Mouse (Mus musculus): Measurements from ENCODE around the gene Wdr64. TPM values are rescaled to one million over a fixed set of nuclear protein-coding genes. Genes with fewer than 3 reads are reported as not detected.

Wdr64 gene
- total and polyA plus RNA-seq, 2 experiments from 2014 or later, result not detected

DNA sequence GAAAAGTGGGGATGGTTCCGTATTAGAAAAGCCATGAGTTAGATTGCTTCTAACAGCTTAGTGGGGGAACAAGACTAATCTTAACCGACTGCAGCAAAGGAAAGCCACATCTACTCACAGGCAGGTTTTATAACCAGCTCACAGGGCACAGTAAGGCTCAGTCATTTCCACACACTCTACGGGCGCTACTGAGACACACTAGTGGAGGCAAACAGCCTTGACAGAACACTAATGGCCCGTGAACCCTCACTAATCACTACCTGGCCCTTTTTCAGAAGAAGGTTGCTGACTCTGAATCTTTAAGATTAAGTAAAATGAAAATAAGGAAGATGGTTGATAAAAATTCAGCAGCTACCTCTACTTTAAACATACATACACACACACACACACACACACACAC is 9.2 kb downstream of the Wdr64 start:
- H3K27me3 ChIP-seq (ENCODE audit: insufficient read depth, low read length), result no peaks in the 10 kb centered on the region
- H3K4me1 ChIP-seq (ENCODE audit: insufficient read depth, low read length), result no peaks in the 10 kb centered on the region
- no peak for DNase-seq (ENCODE audit: low spot score)
- no peak overlapping the region for H3K4me3 ChIP-seq (ENCODE audit: low read depth, low read length)
- H3K9me3 ChIP-seq (ENCODE audit: low read length), result no peaks in the 10 kb centered on the region
- H3K4me2 ChIP-seq (ENCODE audit: low read depth, low read length, poor library complexity, severe bottlenecking), result no peak overlapping the region
- no peak for ATAC-seq (ENCODE audit: low FRiP score)
- no peaks in the 10 kb centered on the region for H3K36me3 ChIP-seq (ENCODE audit: insufficient read depth, low read length)
- no peak overlapping the region for H3K9ac ChIP-seq (replicated peaks; ENCODE audit: low read length, poor library complexity, severe bottlenecking)
- no peak overlapping the region for H3K27ac ChIP-seq (ENCODE audit: low read depth, low read length)
- 71% methylated on average over 5 of the region's 5 CpGs for WGBS
- TF ChIP-seq CTCF (IDR thresholded peaks at IDR 0.05), result no peak

DNA sequence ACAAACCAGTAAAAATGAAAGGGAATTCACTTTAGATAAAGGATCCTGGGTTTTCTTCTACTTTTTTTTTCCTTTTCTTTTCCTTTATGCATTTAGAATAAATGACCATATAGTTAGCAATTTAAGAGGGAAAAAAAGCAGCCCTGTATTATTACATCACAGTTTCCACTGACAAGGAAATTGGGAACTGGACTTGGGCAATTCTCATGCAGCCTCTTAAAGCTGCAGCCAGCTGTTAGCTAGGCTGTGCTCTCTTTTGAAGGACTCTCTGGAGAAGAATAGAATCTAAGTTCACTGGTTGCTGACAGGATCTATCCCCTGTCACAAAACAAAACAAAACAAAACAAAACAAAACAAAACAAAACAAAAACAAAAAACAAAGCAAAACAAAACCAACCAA is 9.6 kb downstream of the Wdr64 start:
- no peak for TF ChIP-seq CTCF (IDR thresholded peaks at IDR 0.05)
- Histone ChIP-seq H3K9me3 (ENCODE audit: low read length) (no peaks in the 10 kb centered on the region), H3K27ac (ENCODE audit: low read depth, low read length) (no peak overlapping the region), H3K4me1 (ENCODE audit: insufficient read depth, low read length) (no peaks in the 10 kb centered on the region), H3K4me2 (ENCODE audit: low read depth, low read length, poor library complexity, severe bottlenecking) (no peak overlapping the region), H3K9ac (replicated peaks; ENCODE audit: low read length, poor library complexity, severe bottlenecking) (no peak overlapping the region), H3K36me3 (ENCODE audit: insufficient read depth, low read length) (no peaks in the 10 kb centered on the region), H3K27me3 (ENCODE audit: insufficient read depth, low read length) (no peaks in the 10 kb centered on the region), H3K4me3 (ENCODE audit: low read depth, low read length) (no peak overlapping the region)
- DNase-seq (ENCODE audit: low spot score) (no peak), ATAC-seq (ENCODE audit: low FRiP score) (no peak)

DNA sequence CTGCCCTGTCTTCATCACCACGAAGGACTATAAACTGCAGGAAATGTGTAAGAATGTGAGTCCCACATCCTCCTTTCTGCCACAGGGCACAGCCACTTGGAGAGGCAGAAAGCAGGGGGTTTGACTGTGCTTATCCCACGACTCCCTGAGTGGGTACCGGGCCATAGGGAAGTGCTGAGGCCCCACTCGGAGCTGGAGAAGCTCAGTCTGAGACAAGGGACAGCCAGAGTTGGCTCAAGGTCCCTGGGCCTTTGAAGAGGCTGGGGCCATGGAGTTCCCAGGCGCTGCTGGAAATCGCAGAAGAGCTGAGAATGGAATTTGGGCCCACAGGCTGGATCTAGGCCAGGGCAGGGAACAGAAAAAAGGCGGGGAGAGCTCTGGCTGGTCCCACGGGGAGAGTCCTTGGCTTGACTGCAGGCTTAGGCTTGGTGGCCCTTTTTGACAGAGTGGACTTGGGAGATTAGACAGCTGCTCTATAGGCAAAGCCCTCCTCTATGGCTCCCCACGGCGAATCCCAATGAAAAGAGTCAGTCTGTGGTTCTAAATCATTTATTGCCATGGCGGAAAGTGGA is 14.0 kb downstream of the Wdr64 start:
- Histone ChIP-seq H3K4me3 (ENCODE audit: low read depth, low read length) (no peak overlapping the region), H3K4me2 (ENCODE audit: low read depth, low read length, poor library complexity, severe bottlenecking) (no peak overlapping the region), H3K36me3 (ENCODE audit: insufficient read depth, low read length) (no peaks in the 10 kb centered on the region), H3K9me3 (ENCODE audit: low read length) (no peaks in the 10 kb centered on the region), H3K27me3 (ENCODE audit: insufficient read depth, low read length) (no peaks in the 10 kb centered on the region), H3K9ac (replicated peaks; ENCODE audit: low read length, poor library complexity, severe bottlenecking) (no peak overlapping the region), H3K4me1 (ENCODE audit: insufficient read depth, low read length) (no peaks in the 10 kb centered on the region), H3K27ac (ENCODE audit: low read depth, low read length) (no peak overlapping the region)
- WGBS, result 71% methylated on average over 11 of the region's 11 CpGs
- DNase-seq (ENCODE audit: low spot score) (no peak), ATAC-seq (ENCODE audit: low FRiP score) (no peak)
- TF ChIP-seq CTCF (IDR thresholded peaks at IDR 0.05), result no peak

DNA sequence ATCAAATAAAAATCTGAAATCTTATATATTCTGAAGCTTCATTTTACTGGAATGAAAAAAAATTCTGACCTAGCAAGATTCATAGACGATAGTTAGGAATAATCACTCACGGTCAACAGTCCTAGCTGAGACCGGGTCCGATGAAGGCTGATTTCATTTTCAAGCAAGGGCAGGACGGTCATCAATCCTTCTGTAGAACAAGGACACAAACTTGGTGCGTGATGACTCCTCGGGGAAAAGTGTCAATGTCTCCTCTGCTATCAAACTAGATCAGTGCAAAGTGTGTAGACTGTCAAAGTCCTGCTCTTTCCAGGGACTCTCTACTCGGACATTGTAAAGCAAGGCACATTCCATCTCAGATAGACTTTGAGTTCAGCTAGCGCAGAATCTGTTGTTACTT is 18.4 kb downstream of the Wdr64 start:
- DNase-seq (ENCODE audit: low spot score) (no peak), ATAC-seq (ENCODE audit: low FRiP score) (no peak)
- no peak overlapping the region for H3K4me3 ChIP-seq (ENCODE audit: low read depth, low read length)

DNA sequence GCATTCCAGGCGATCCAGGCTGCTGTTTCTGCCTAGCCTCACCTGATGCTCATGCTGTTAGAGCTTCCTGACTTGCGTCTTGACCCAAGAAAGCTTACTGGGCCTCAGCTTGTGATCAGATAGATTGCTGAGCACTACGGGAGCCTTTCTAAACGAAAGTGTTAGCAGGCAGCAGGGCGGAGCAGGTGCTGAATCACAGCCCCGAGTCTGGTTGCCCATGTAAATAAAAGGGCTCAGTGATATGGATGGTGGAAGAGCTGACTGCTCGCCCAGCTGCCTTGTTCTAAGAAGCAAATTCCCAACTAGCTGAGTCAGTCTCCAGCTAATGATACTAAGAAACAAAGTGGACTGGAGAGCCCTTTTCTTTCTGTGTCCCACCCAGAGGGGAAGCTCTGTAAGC is 27.4 kb downstream of the Wdr64 start:
- no peak overlapping the region for H3K9ac ChIP-seq (replicated peaks; ENCODE audit: low read length, poor library complexity, severe bottlenecking)
- no peaks in the 10 kb centered on the region for H3K36me3 ChIP-seq (ENCODE audit: insufficient read depth, low read length)
- H3K4me1 ChIP-seq (ENCODE audit: insufficient read depth, low read length), result no peaks in the 10 kb centered on the region
- no peak overlapping the region for H3K27ac ChIP-seq (ENCODE audit: low read depth, low read length)
- no peak for ATAC-seq (ENCODE audit: low FRiP score)
- H3K4me2 ChIP-seq (ENCODE audit: low read depth, low read length, poor library complexity, severe bottlenecking), result no peak overlapping the region
- H3K27me3 ChIP-seq (ENCODE audit: insufficient read depth, low read length), result no peaks in the 10 kb centered on the region
- 48% methylated on average over 7 of the region's 7 CpGs for WGBS
- H3K4me3 ChIP-seq (ENCODE audit: low read depth, low read length), result no peak overlapping the region
- no peak for TF ChIP-seq CTCF (IDR thresholded peaks at IDR 0.05)
- DNase-seq (ENCODE audit: low spot score), result no peak
- H3K9me3 ChIP-seq (ENCODE audit: low read length), result no peaks in the 10 kb centered on the region

More for the DNA sequence above, 18.4 kb downstream of the Wdr64 start:
- H3K4me1 ChIP-seq (ENCODE audit: insufficient read depth, low read length), result no peaks in the 10 kb centered on the region
- H3K4me2 ChIP-seq (ENCODE audit: low read depth, low read length, poor library complexity, severe bottlenecking), result no peak overlapping the region
- H3K36me3 ChIP-seq (ENCODE audit: insufficient read depth, low read length), result no peaks in the 10 kb centered on the region
- 95% methylated on average over 9 of the region's 9 CpGs for WGBS
- TF ChIP-seq CTCF (IDR thresholded peaks at IDR 0.05), result no peak
- no peak overlapping the region for H3K27ac ChIP-seq (ENCODE audit: low read depth, low read length)
- H3K9me3 ChIP-seq (ENCODE audit: low read length), result no peaks in the 10 kb centered on the region
- no peak overlapping the region for H3K9ac ChIP-seq (replicated peaks; ENCODE audit: low read length, poor library complexity, severe bottlenecking)
- H3K27me3 ChIP-seq (ENCODE audit: insufficient read depth, low read length), result no peaks in the 10 kb centered on the region

DNA sequence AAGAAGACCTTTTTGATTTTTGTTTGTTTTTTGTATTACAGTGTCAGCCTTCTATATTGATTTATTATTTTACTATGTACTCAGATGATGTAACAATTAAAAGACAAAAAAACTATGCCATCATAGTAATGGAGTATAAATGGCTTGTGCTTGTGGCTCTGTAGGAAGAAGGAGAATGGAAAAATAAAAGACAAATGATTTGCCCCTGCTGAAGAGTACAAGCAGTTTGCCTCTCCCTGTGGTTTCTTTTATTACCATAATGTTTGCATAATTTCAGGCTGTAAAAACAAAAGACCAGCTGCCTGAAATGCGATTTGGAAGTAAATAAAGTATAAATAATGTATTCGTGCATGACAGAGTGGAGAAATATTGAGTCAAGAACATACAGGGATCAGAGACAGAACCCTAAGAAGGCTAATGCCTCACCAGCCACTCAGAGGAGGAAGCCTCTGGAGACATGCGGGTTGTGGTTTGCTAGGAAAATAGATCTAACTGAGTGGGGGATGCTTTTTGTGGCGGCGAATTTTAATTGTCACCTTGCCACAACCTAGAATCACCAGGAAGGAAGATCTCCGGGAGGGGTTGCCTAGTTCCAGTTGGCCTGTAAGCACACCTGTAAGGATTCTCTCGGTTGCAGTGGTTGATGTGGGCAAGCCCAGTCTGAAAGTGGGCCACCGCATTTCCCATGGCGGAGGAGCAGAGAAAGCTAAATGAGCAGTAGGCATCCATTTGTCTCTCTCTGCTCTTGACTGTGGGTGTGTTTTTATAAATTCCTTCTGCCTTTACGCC is 56.4 kb downstream of the Wdr64 start:
- DNase-seq (ENCODE audit: low spot score), result no peak
- ATAC-seq (ENCODE audit: low FRiP score), result no peak

More for the DNA sequence above, 56.4 kb downstream of the Wdr64 start:
- H3K36me3 ChIP-seq (ENCODE audit: insufficient read depth, low read length), result no peaks in the 10 kb centered on the region
- H3K9me3 ChIP-seq (ENCODE audit: low read length), result no peaks in the 10 kb centered on the region
- no peak overlapping the region for H3K9ac ChIP-seq (replicated peaks; ENCODE audit: low read length, poor library complexity, severe bottlenecking)
- H3K4me3 ChIP-seq (ENCODE audit: low read depth, low read length), result no peak overlapping the region
- no peak for TF ChIP-seq CTCF (IDR thresholded peaks at IDR 0.05)
- no peak overlapping the region for H3K4me2 ChIP-seq (ENCODE audit: low read depth, low read length, poor library complexity, severe bottlenecking)
- H3K27ac ChIP-seq (ENCODE audit: low read depth, low read length), result no peak overlapping the region
- no peaks in the 10 kb centered on the region for H3K27me3 ChIP-seq (ENCODE audit: insufficient read depth, low read length)
- no peaks in the 10 kb centered on the region for H3K4me1 ChIP-seq (ENCODE audit: insufficient read depth, low read length)
- 74% methylated on average over 10 of the region's 10 CpGs for WGBS

Measured in midbrain, postnatal 0 days (tissue).